Mouse (Mus musculus) liver, postnatal 0 days (tissue): ENCODE measurements around the gene Phf21a.

Experiments used
- CTCF ChIP-seq: sonication (generic); IDR thresholded peaks from 2 replicates; pipeline ENCODE4 v1.5.1; 2016; ENCODE audit warnings: antibody characterized with exemption, low read depth
- EP300 ChIP-seq: IDR thresholded peaks from 2 replicates; pipeline ENCODE4 v1.6.1; 2016; ENCODE audit warnings: antibody characterized with exemption, low read depth, mild to moderate bottlenecking

DNA sequence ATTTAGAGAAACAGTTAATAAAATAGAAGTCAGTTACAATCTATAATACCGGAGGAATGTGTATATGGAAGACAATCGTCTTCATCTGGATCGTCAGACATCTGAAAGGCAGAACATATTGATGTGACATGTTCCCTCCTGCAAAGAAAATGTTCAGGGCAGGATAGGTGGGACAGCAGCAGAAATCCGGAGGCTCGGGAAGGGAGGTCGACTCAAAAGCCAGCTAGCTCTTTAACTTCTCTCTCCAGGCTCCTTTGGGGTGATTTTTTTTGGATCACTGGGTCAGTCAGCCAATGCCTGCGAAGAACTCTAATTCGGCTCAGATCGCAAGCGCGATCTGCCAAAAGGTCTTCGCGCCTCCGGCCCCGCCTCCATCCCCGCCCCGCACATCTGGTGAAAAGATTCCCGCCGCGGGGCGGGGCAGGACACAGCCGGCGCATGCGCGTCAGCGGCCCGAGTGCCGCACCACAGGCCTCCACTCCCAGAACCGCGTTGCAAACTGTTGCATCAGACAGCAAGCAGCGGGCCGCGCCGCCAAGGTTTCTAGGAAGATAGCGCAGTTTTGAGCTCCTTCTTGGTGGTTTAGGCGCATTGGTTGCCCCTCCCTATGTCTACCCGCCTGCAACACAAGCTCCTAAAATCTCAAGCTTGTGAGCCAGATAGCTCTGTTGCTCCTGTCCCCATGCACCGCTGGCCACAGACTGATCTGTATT is 37.7 kb upstream of the Phf21a start:
- no peak for TF ChIP-seq CTCF
- no peak for TF ChIP-seq EP300
